Mouse (Mus musculus): ENCODE data around the gene Olfr832. TPM values are rescaled to one million over a fixed set of nuclear protein-coding genes. Genes with fewer than 3 reads are reported as not detected.
"Not testable (repeated sequence)": the region's sequence is repeated elsewhere in the genome, so short reads cannot be mapped to it uniquely, and the experiment has no call there.

The Olfr832 gene
- polyA plus RNA-seq (2016; fragmentation: Nextera tagmentation; extraction: Ambion mirVana): not detected in 2 replicates

GRCm38 (mm10) chr9:18936822-18937221 is at the start of gene Olfr832:
TSS of gene Olfr832 (plus strand) at chr9:18937122.
- not testable (repeated sequence) for DNase-seq (ENCODE audit: low spot score); H3K36me3 ChIP-seq (replicated peaks)
- WGBS: 91% methylated on average over 2 of the region's 2 CpGs

GRCm38 (mm10) chr9:18907699-18908098 is 29.2 kb upstream of the Olfr832 start:
- 71% methylated on average over 2 of the region's 2 CpGs for WGBS
- not testable (repeated sequence) for DNase-seq (ENCODE audit: low spot score); H3K36me3 ChIP-seq (replicated peaks); H3K4me1 ChIP-seq; H3K27ac ChIP-seq (replicated peaks); H3K4me3 ChIP-seq; H3K27me3 ChIP-seq (replicated peaks; ENCODE audit: low read depth, poor library complexity, severe bottlenecking); H3K9me3 ChIP-seq

More at GRCm38 (mm10) chr9:18936822-18937221, at the start of gene Olfr832:
- not testable (repeated sequence) for H3K27ac ChIP-seq (replicated peaks); H3K4me3 ChIP-seq; H3K9me3 ChIP-seq; H3K27me3 ChIP-seq (replicated peaks; ENCODE audit: low read depth, poor library complexity, severe bottlenecking); H3K4me1 ChIP-seq

GRCm38 (mm10) chr9:18927921-18928320 is 9.0 kb upstream of the Olfr832 start:
- not testable (repeated sequence) for H3K4me3 ChIP-seq; H3K27ac ChIP-seq (replicated peaks); DNase-seq (ENCODE audit: low spot score); H3K4me1 ChIP-seq; H3K9me3 ChIP-seq; H3K27me3 ChIP-seq (replicated peaks; ENCODE audit: low read depth, poor library complexity, severe bottlenecking); H3K36me3 ChIP-seq (replicated peaks)
- 91% methylated on average over 16 of the region's 16 CpGs for WGBS

- Histone ChIP-seq H3K4me1 (no peaks in the 10 kb centered on the region), H3K27ac (replicated peaks) (no peak overlapping the region), H3K4me3 (no peak overlapping the region), H3K27me3 (replicated peaks; ENCODE audit: low read depth, poor library complexity, severe bottlenecking) (no peaks in the 10 kb centered on the region), H3K36me3 (replicated peaks) (no peaks in the 10 kb centered on the region), H3K9me3 (peaks cover 8% of the 10 kb centered on the region)
- DNase-seq (ENCODE audit: low spot score): no peak
Observed at GRCm38 (mm10) chr9:18962021-18962420, 25.1 kb downstream of the Olfr832 start.

- no peaks in the 10 kb centered on the region for H3K36me3 ChIP-seq (replicated peaks)
- H3K27ac ChIP-seq (replicated peaks): no peak within 1 kb of the TSS
- H3K27me3 ChIP-seq (replicated peaks; ENCODE audit: low read depth, poor library complexity, severe bottlenecking): no peaks in the 10 kb centered on the region
- peaks cover 14% of the 10 kb centered on the region; the same call in 1 of the 2 replicates for H3K9me3 ChIP-seq
- no peak within 1 kb of the TSS for H3K4me3 ChIP-seq
- 87% methylated on average over 3 of the region's 3 CpGs for WGBS
- no peak for DNase-seq (ENCODE audit: low spot score)
- H3K4me1 ChIP-seq: no peaks in the 10 kb centered on the region
Observed at GRCm38 (mm10) chr9:18987690-18988089, 50.8 kb downstream of the Olfr832 start, which contains the start of gene Olfr834. TSS of gene Olfr834 (plus strand) at chr9:18987990.

Other genes starting within 250 kb of the Olfr832 start
- gene Olfr24, start 173.1 kb upstream of the Olfr832 start, polyA plus RNA-seq (2016; fragmentation: Nextera tagmentation; extraction: Ambion mirVana): not detected in 2 replicates
- gene Olfr828, start 117.6 kb upstream of the Olfr832 start, polyA plus RNA-seq (2016; fragmentation: Nextera tagmentation; extraction: Ambion mirVana): not detected in 2 replicates
- gene Olfr829, start 82.2 kb upstream of the Olfr832 start, polyA plus RNA-seq (2016; fragmentation: Nextera tagmentation; extraction: Ambion mirVana): not detected in 2 replicates
- not detected in 2 replicates for gene Olfr830, start 62.4 kb upstream of the Olfr832 start, polyA plus RNA-seq (2016; fragmentation: Nextera tagmentation; extraction: Ambion mirVana)
- gene Olfr834, start 50.9 kb downstream of the Olfr832 start, polyA plus RNA-seq (2016; fragmentation: Nextera tagmentation; extraction: Ambion mirVana): not detected in 2 replicates
- gene Olfr835, start 95.6 kb downstream of the Olfr832 start, polyA plus RNA-seq (2016; fragmentation: Nextera tagmentation; extraction: Ambion mirVana): not detected in 2 replicates
- not detected in 2 replicates for gene Olfr836, start 183.3 kb downstream of the Olfr832 start, polyA plus RNA-seq (2016; fragmentation: Nextera tagmentation; extraction: Ambion mirVana)
- gene Olfr837, start 199.2 kb downstream of the Olfr832 start, polyA plus RNA-seq (2016; fragmentation: Nextera tagmentation; extraction: Ambion mirVana): not detected in 2 replicates
- gene Olfr839-ps1, start 240.2 kb downstream of the Olfr832 start, polyA plus RNA-seq (2016; fragmentation: Nextera tagmentation; extraction: Ambion mirVana): not detected in 2 replicates